Mouse (Mus musculus) liver, postnatal 0 days (tissue): ENCODE data around the gene Lef1.

Source experiments
- CTCF ChIP-seq: sonication (generic); IDR thresholded peaks from 2 replicates; pipeline ENCODE4 v1.5.1; 2016; ENCODE audit warnings: antibody characterized with exemption, low read depth
- EP300 ChIP-seq: IDR thresholded peaks from 2 replicates; pipeline ENCODE4 v1.6.1; 2016; ENCODE audit warnings: antibody characterized with exemption, low read depth, mild to moderate bottlenecking

DNA sequence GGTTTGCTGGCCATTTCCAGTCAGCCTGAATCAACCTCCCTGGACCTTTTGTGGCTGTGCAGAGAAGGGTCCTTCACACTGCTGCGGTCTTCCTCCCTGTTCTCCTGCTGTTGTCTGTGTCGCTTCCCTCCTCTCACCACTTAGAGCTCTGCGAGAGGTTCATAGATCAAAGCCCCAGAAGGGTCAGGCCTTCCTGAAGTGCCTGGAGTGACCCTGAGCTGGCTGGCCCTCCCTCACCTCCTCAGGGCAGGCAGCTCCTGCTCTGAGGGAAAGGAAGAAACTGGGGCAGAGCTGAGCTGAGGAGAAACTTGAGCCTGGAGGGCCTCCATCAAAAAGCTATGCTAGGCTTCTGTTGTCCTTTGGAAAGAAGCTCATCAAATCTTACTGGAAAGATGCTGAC is 45.4 kb downstream of the Lef1 start:
- TF ChIP-seq EP300 (no peak), CTCF (no peak)
